Mouse (Mus musculus): ENCODE data around the gene Hcn2.
A peak's percentile ranks its signal among the peaks of the same experiment; 100 is the strongest.

Gene Hcn2

GRCm38 (mm10) chr10:79772320-79772719 is 55.9 kb downstream of the Hcn2 start:
- DNase-seq (ENCODE audit: low read depth in 1 of 2, low spot score in 2 of 2): no peak

DNA sequence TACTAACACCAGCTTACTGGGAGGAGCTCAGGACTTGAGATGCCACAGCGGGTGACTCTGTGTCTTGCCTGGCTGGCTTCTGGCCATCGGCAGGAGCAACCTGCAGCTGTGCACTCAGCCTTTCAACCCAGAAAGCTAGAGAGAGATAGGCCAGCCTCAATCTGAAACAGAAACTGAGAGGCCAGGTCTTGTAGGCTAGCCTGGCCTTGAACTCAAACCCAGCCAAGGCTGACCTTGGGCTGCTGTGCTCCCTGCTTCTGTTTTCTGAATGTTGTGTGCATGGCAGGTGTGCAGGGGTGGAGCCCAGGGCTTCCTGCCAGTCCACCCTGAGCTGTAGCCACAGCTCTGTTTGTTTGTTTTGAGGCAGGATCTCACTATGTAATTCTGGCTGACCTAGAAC is 56.8 kb downstream of the Hcn2 start:
- DNase-seq (ENCODE audit: low read depth in 1 of 2, low spot score in 2 of 2): no peak

DNA sequence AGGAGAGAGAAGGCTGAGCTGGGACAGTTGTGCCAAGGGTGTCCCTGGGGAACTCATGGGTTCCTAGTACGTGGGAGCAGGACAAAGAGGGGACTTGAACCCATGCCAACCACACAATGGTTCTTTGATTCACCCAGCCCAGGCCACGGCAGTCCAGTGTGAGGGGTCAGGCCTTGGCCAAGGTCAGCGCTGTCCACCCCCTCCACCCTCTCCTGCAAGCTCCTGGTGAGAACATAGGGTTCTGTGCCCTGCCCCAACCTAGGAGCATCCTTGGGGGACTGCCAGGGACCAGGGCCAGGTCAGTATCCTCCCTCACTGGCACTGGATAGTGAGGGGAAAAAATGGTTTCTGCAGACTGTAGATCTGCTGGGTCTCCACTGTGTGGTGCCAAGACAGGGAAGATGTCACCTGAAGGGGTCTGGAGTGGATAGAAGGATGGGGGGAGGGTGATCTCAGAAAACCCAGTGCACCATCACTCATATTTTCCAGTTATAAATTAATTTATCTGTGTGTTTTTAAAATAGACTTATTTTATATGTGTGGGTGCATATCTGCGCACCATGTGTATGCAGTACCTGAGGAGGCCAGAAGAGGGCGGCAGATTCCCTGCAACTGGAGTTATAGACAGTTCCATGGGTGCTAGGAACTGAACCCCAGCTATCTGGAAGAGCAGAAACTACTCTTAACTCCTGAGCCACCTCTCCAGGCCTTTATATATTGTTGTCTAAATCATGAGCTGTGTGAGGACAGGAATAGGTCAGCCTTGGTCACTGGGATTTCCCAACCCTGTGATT is 58.2 kb downstream of the Hcn2 start:
- DNase-seq (ENCODE audit: low read depth in 1 of 2, low spot score in 2 of 2): no peak

DNA sequence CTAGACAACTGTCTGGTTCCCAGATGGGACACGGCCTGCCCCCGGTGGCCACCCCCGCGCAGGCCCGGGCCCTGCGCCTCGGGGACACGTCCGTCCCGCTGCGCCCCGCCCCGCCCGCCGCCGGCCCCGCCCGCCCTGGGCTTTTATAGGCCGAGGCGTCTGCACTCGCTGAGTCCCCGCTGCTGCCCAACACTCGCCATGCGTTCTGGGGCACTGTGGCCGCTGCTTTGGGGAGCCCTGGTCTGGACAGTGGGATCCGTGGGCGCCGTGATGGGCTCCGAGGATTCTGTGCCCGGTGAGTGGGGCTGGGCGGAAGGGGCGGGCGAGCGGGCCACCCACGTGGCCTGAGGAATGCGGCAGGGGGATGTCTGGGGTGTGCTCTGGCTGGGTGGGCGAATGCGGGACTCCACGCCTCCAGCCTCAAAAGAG is 60.7 kb downstream of the Hcn2 start, which contains the start of gene Fstl3:
TSS of gene Fstl3 (plus strand) at position 170 of the 429 bp plus-strand sequence.
- DNase-seq (ENCODE audit: low read depth in 1 of 2, low spot score in 2 of 2): no peak

DNA sequence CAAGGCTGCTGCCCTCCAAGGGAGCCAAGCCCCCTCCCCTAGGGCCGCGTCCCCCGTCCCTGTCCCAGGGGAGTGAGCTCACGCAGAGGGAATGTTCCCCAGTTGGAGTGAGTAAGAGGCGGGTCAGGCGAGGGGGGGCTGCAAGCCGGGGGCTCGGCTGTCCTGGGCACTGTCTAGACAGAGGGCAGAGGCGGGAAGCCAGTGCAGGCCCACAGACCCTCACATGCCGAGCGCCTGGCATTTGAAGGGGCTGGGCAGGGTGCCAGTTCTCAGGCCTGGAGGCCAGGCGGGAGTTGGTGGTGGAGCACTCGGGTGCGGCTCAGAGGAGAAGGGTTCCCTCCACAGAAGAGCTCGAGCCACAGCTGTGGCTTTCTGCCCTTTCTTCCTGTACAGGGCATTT is 61.6 kb downstream of the Hcn2 start:
- no peak for DNase-seq (ENCODE audit: low read depth in 1 of 2, low spot score in 2 of 2)

DNA sequence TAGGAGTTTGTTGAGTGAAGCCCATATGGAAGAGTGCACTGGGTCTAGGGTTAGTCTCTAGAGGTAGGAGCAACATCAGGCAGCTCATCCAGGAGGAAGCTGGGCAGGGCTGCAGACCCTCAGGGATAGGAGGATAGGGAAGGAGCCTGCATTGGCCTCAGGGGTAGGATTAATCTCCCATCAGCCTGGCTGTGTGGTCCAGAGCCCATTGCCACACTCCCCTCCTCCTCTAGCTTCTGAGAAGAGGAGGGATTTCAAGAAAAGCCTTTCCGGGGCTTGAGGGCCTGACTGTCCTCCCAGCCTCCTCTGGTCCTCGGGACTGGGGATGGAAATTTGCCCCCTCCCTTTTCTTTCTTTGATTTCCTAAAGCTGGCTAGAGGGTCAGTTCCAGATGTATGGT is 62.8 kb downstream of the Hcn2 start:
- DNase-seq (ENCODE audit: low read depth in 1 of 2, low spot score in 2 of 2): no peak

GRCm38 (mm10) chr10:79779784-79780663 is 63.6 kb downstream of the Hcn2 start:
- peak; percentile 92 to 93 for DNase-seq (ENCODE audit: low read depth in 1 of 2, low spot score in 2 of 2)

GRCm38 (mm10) chr10:79780664-79781015 is 64.2 kb downstream of the Hcn2 start:
- no peak for DNase-seq (ENCODE audit: low read depth in 1 of 2, low spot score in 2 of 2)

GRCm38 (mm10) chr10:79781139-79781538 is 64.7 kb downstream of the Hcn2 start:
- DNase-seq (ENCODE audit: low read depth in 1 of 2, low spot score in 2 of 2): no peak

DNA sequence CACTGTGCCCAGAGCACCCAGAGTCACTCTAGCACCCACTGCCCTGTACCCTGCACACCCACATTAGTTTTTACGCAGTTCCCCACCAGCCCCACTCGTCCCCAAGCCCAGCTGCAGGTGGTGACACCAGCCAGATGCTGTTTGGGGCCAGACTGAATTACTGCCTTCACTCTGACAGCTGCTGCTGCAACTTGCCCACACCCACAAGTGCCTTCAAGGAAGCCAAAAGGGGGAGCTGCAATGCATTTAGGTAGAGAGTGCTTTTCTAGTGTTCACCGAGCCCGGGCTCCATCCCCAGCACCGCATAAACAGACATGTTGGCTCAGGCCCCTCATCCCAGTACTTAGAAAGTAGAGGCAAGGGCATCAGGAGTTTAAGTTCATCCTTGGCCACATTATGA is 65.5 kb downstream of the Hcn2 start:
- no peak for DNase-seq (ENCODE audit: low read depth in 1 of 2, low spot score in 2 of 2)

GRCm38 (mm10) chr10:79783050-79783449 is 66.6 kb downstream of the Hcn2 start:
- DNase-seq (ENCODE audit: low read depth in 1 of 2, low spot score in 2 of 2): no peak

DNA sequence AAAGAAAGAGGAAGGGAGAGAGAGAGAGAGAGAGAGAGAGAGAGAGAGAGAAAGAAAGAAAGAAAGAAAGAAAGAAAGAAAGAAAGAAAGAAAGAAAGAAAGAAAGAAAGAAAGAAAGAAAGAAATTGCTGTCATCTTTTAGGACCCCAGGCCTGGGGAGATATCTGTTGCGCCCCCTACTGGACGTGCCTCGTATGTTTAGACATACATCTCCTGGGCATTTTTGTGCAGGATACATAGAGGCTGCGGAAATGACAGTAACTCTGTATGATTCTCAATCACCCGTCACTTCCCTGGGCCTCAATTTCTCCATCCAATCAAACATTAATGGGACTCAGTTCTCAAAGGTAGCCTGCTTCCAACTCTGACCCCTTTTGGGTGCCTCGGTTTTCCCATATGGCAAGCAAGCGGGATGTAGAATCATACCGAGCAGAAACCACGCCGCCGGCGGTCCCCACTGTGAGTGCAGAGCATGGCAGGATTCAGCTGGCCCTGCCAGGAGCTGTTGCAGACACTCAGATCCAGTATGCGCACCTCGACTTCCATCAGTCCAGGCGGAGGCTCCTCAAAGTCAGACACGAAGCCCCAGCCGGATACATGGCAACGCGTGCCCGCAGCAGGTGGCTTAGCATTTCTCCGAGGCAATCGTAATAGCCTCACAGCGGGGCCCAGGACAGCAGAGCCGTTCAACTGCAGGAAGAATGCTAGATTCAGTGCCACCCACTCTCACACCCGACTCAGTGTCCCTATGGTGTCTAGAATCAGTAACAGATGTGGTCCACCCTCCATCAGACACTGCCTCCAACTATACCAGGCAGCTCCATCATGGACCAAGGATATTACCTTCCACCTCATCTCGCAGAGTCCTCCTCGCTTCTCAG is 67.7 kb downstream of the Hcn2 start:
- no peak for DNase-seq (ENCODE audit: low read depth in 1 of 2, low spot score in 2 of 2)

All from monocyte, adult 2 months (primary cell).